Mouse (Mus musculus) left cerebral cortex, adult 8-10 months (tissue): Measurements from ENCODE around the gene Sigirr. TPM values are rescaled to one million over a fixed set of nuclear protein-coding genes. Genes with fewer than 3 reads are reported as not detected.

ENCODE experiments used
- DNase-seq, 2 experiments: peaks; one replicate each; pipeline ENCODE4 v3.0.0; 2022; ENCODE audit warnings: low spot score in 2 of 2
- total RNA-seq, 4 experiments: library from RNA; stranded (reverse); gene quantifications; 2 replicates each; pipeline ENCODE4 v1.2.4; 2022

Gene Sigirr
- total RNA-seq, 4 experiments from 2014 or later, result 2.3 to 2.6 (median 2.5) TPM

- DNase-seq, result no peak
Measured at GRCm38 (mm10) chr7:141097177-141097576, 3.2 kb downstream of the Sigirr start.

- DNase-seq, result no peak
Measured at GRCm38 (mm10) chr7:141096649-141097056, 3.7 kb downstream of the Sigirr start.

GRCm38 (mm10) chr7:141096021-141096420, 4.4 kb downstream of the Sigirr start:
- no peak for DNase-seq

GRCm38 (mm10) chr7:141094487-141095205, 5.7 kb downstream of the Sigirr start:
- DNase-seq, result no peak

GRCm38 (mm10) chr7:141093950-141094349, 6.4 kb downstream of the Sigirr start:
- DNase-seq, result no peak

GRCm38 (mm10) chr7:141092051-141092735, 8.2 kb downstream of the Sigirr start:
- no peak for DNase-seq

- no peak for DNase-seq
Measured at GRCm38 (mm10) chr7:141090228-141090627, 10.1 kb downstream of the Sigirr start.

GRCm38 (mm10) chr7:141088473-141088872, 11.9 kb downstream of the Sigirr start:
- no peak for DNase-seq

GRCm38 (mm10) chr7:141087894-141088293, 12.5 kb downstream of the Sigirr start:
- DNase-seq, result no peak

GRCm38 (mm10) chr7:141079481-141080449, 20.6 kb downstream of the Sigirr start:
- DNase-seq, result no peak

GRCm38 (mm10) chr7:141078876-141079275, 21.5 kb downstream of the Sigirr start:
- DNase-seq, result no peak

GRCm38 (mm10) chr7:141077841-141078240, 22.5 kb downstream of the Sigirr start, which contains the start of gene Pkp3:
Gene Pkp3 (plus strand): TSS chr7:141078218.
- no peak for DNase-seq

- no peak for DNase-seq
Measured at GRCm38 (mm10) chr7:141073782-141074181, 26.6 kb downstream of the Sigirr start.

GRCm38 (mm10) chr7:141072017-141072745, 28.2 kb downstream of the Sigirr start:
- DNase-seq, result no peak

GRCm38 (mm10) chr7:141070058-141070862, 30.1 kb downstream of the Sigirr start:
- DNase-seq, result peak; percentile 72 to 74

GRCm38 (mm10) chr7:141068351-141068750, 32.0 kb downstream of the Sigirr start:
- DNase-seq, result no peak

GRCm38 (mm10) chr7:141064576-141064975, 35.8 kb downstream of the Sigirr start:
- DNase-seq, result no peak

GRCm38 (mm10) chr7:141064175-141064574, 36.2 kb downstream of the Sigirr start:
- no peak for DNase-seq

- no peak for DNase-seq
Measured at GRCm38 (mm10) chr7:141063353-141063752, 37.0 kb downstream of the Sigirr start.

- DNase-seq, result peak in 1 of 2 experiments; percentile 45
Measured at GRCm38 (mm10) chr7:141062525-141062924, 37.8 kb downstream of the Sigirr start.
